Mouse (Mus musculus): ENCODE data around the gene Mt4.
"Not testable (repeated sequence)": the region's sequence is repeated elsewhere in the genome, so short reads cannot be mapped to it uniquely, and the experiment has no call there.

Gene Mt4

DNA sequence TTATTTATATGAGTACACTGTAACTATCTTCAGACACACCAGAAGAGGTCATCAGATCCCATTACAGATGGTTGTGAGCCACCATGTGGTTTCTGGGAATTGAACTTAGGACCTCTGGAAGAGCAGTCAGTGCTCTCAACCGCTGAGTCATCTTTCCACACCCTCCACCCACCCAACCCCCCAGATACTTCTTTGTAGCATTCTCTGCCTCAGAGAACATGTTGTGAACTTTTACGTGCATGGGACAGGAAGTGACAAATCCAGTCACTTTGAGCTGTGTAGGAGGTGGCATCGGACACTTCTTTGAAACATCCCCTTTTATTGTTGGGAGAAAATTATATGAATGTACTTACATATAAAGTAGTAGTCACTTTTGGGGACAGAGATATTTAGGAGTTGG, 2.4 kb upstream of the Mt4 start:
- not testable (repeated sequence) for DNase-seq (ENCODE audit: low spot score in 2 of 2)

DNA sequence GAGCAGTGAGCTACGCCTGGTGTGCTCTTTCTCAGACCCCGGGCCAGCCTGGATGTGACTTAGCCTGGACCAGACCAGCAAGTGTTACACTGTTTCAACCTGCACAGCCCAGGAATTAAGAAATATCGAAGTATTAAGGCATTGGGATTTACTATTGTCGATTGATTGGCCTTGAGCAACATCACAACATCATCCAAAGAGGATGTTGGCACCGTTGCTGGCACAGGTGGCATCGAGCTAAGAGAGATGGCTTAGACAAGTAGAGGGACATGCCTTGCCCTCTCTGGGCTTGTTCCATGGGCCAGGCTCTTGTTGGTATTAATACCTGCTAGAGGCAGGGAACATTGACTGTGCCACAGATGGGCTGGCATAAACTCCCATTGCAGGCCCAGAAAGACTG, 1.4 kb upstream of the Mt4 start:
- DNase-seq (ENCODE audit: low spot score in 2 of 2) = no peak

DNA sequence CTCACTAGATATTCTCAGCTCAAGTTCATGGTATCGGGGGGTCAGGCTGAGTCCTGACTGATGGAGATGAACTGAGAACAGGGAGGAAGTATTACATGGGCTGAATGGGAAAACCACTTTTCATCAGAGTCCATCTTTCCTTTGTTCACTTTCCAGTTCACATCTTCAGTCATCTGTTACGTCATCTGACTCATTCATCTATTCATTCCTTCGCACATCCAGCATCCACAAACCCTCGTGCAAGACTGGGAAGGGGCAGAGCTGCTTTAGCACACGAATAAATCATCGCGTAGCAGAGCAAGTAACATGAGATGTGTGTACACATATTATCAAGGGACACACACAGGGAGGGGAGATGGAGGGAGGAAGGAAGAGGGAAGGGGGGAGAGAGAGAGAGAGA, 805 bp upstream of the Mt4 start:
- no peak for DNase-seq (ENCODE audit: low spot score in 2 of 2)

DNA sequence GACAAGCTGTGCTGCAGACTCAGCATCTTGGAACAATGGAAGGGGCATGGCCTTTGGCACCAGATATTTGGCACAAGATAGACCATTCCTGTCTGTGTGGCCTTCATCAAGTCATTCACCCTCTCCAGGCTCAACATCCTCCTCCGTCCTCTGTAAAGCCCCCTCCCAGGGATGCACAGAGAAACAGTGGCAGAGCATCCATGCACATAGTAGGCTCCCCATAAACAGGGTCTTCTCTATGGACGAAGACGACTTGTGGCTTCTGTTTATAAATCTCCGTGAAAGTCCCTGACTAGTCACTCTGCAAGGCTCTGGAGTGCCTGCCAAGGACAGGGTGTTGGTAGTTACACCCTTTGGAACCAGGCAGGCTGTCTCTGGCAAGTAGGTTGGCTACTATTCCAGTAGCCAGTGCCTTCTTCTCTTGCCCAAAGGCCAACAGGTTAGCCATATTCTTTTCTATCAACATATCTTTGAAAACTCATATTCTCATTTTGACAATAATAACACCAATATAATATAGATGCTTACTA, 3.3 kb downstream of the Mt4 start:
- no peak for DNase-seq (ENCODE audit: low spot score in 2 of 2)

DNA sequence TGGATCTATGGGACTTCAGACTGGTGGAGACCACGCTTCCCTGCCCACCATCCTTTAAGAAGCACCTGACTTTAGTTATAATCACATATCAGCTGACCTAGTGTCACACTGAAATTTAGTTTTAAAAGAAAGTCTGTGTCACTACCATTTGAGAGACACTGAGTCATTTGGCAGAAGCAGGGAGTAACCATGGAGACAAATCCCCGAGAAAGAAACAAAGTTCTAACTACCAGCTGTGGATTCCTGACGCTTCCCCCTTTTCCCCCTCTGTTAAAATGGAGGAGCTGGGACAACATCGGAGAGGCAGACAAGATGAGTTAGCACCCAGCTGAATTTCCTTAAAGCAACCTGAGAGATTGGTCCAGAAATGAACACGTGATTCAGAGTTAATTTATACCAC, 11.2 kb downstream of the Mt4 start:
- DNase-seq (ENCODE audit: low spot score in 2 of 2) = no peak

DNA sequence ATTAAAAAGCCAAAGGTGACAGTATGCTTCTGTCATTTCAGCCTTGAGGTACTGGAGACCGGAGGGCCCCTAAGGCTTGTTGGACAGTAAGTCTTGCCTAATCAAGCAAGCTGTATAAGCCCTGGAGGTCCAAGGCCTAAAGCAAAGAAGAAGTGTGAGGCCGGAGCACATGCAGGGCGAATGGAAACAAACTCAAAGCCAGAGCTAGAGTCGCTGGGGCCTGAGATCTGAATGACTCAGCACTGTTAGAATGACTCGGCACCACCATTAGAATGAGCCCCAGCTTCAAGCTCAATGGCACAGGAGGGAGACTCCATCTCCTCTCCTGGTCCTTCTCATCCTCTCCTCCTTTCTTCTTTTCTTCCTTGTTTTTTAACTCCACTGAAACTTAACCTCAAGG, 13.9 kb downstream of the Mt4 start:
- no peak for DNase-seq (ENCODE audit: low spot score in 2 of 2)

DNA sequence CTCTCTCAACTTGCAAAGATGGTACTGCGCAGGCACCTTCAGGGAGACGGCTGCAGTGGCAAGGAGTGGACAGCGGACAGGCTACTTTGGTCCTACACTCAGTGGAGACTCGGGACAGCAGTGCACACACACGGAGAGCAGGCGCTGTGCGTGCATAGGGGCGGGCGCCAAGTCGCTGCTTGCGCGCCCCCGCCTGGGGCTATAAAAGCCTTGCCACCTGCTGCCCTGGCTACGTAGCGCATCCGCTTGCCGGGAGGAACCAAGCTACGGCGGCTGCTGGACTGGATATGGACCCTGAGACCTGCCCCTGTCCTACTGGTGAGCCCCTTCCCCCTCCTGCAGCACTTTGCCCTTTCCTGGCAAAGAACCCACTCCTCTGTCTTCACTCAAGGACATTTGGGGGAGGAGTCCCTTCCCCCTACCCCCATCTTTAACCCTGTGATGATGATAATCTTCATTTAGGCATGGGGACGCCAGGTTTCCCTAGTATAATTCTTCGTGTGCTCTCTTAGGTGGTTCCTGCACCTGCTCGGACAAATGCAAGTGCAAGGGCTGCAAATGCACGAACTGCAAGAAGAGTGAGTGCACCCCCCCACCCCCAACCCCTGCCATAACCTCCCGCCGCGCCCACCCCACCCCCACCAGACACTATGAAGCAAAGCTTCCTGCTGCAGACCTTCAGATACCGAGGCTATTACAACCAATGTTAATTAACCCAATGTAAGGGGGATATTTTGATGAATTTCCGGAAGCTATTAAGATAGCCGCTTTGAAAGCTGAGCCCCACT, 15.7 kb downstream of the Mt4 start, which contains the start of gene Mt3:
TSS of gene Mt3 (plus strand) at position 95 of the 788 bp plus-strand sequence.
- DNase-seq (ENCODE audit: low spot score in 2 of 2) = no peak

DNA sequence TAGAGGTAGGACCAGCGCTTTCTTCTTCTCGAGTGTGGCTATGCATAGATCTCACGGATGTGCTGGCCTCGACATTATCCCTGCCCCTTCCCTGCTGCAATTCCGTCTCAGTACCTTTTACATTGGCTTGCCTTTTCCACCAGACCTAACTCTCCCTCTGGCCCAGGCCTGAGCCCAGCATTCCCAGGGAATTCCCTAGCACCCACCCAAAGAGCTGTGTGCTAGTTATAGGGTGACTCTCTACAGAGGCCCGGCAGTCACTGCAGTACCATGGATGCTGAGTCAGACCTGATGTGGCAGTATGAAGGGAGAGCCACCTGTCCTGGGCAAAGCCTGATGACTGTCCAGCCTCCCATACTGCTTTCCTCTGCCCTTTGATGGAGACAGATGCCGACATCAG, 16.5 kb downstream of the Mt4 start:
- no peak for DNase-seq (ENCODE audit: low spot score in 2 of 2)

DNA sequence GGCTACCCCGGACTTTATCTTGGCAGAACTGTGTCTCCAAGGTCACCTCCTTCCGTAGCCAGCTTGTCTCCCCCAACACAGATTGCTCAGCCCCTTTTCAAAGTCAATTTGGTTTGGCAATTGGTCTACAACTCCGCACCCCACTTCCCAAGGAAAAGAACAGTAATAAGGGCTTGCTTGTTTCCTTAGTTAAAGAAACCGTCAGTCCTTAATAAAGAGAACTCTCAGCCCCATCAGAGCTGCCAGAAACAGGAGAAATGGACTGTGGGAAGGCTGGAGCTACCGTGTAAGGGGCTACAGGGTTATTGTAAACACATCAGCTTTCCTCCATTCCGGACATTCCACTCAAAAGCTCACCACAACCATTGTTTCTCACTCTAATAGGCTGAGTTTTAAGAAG, 17.5 kb downstream of the Mt4 start:
- no peak for DNase-seq (ENCODE audit: low spot score in 2 of 2)

DNA sequence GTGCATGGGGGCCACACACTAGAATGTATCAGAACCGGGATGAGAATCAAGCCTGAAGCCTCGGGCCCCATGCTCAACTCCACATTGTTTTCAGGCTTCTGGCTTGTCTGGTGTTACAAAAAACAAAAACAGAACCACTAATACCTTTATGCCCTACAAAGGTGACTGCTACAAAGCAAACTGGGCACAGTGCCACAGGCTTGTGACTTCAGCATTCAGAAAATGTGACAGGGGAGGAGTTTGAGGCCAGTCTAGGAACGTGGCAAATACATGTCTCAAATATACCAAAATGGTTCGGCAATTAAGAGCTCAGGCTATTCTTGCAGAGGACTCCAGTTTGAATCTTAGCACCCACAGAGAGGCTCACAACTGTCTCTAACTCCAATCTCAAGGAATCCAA, 19.1 kb downstream of the Mt4 start:
- DNase-seq (ENCODE audit: low spot score in 2 of 2) = no peak

DNA sequence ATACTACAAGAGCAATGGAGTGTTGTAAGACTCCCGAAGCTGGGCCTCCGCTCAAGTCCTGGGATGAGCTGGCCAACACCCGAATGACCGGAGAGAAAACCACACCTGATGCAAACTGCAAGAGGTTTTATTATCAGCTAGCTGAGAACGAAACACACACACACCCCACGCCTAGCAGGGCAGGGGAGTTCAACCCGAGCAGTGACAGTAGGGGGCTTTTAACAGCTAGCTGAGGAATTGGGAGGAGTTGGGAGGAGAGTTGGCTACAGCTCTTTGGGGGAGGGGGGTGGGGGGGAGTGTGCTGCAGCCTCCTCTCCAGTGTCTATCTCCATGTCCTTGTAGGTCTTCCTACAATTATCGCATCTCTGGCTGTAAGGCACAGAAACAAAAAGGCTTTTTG, 28.8 kb downstream of the Mt4 start:
- not testable (repeated sequence) for DNase-seq (ENCODE audit: low spot score in 2 of 2)

DNA sequence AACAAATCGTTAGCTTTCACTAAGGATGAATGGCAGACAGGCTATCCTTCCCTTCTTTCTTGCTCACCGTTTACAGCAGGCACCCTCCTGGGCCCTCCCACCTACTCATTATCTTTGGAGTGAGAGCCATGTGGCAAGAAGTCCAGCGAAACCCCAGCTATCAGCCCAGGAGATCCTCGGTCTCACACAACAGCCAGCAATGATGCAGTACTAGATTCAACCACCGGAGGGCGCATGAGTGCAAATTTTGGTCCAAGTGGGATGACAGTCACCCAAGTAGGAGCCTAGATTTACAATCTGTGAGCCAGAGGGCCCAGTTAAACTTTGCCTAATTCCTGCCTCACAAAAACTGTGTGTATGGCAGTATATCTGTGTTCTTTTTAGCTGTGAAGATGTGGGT, 30.2 kb downstream of the Mt4 start:
- peak; percentile 84 to 96 for DNase-seq (ENCODE audit: low spot score in 2 of 2)

DNA sequence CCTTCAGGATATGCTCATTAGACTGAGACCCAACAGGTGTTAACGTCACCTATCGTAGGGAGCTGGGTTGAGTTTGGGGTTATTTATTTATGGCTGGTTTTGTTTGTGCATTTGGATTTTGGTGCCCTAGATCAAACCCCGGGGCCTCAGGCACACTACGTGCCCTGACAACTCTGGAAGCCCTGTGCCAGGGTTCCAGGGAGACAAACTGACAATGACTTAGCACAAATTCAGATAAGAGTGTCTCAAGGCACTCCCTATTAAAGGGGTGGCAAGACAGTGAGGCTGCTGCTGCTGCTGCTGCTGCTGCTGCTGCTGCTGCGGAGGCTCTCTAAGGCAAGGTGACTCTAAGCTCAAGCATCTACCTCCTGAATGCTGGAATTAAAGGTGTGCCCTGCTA, 32.5 kb downstream of the Mt4 start:
- DNase-seq (ENCODE audit: low spot score in 2 of 2) = no peak

DNA sequence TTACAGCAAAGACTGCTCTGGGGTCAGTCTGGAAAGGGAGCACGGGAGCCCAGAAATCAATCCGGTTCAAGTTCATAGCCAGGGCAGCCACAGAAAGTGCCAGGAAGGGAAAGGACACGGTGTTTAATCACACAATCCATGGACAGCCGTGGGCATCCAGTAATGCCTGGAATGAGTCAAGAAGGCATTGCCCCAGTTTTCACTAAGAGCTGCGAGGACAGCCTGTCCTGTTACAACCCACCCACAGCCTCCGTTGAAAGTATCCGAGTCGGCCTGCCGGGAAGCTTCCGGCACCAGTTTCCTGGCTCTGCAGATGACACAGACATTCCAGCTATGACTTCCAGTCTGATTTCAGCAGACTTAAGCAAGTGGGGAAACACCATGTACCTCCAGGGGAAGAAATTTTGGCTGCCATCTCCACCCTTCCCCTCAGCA, 34.3 kb downstream of the Mt4 start:
- no peak for DNase-seq (ENCODE audit: low spot score in 2 of 2)

DNA sequence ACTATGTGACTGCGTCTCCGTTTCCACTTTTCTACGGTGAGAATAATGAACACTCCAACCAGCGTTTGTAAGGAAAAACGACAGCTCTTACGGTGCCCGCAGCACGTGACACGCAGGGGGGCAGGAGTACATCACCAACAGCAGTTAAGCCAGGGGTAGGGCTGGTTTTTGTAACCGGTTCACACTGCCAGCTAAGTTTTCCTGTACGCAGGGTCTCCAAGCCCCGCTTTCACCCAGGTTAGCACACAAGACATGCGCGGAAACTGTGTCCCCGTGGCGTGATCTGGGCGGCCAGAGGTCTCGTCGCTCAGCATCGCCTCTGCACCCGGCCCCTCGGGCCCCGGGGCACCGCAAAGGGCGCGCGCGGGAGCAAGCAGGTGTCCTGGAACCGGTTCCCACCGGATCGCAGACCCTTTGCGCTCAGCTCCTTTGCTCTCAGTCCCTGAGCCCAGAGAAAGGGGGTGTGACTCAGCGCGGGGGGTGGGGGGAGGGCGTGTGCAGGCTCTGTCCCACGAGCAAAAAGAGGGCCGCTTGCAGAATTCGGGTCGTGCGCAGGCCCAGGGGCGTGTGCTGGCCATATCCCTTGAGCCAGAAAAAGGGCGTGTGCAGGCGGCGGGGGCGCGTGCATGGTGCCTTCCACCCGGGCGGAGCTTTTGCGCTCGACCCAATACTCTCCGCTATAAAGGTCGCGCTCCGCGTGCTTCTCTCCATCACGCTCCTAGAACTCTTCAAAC, 35.2 kb downstream of the Mt4 start, which contains the start of gene Mt2:
TSS of gene Mt2 (plus strand) at position 590 of the 734 bp plus-strand sequence.
- DNase-seq (ENCODE audit: low spot score in 2 of 2) = peak; percentile 69 to 83

DNA sequence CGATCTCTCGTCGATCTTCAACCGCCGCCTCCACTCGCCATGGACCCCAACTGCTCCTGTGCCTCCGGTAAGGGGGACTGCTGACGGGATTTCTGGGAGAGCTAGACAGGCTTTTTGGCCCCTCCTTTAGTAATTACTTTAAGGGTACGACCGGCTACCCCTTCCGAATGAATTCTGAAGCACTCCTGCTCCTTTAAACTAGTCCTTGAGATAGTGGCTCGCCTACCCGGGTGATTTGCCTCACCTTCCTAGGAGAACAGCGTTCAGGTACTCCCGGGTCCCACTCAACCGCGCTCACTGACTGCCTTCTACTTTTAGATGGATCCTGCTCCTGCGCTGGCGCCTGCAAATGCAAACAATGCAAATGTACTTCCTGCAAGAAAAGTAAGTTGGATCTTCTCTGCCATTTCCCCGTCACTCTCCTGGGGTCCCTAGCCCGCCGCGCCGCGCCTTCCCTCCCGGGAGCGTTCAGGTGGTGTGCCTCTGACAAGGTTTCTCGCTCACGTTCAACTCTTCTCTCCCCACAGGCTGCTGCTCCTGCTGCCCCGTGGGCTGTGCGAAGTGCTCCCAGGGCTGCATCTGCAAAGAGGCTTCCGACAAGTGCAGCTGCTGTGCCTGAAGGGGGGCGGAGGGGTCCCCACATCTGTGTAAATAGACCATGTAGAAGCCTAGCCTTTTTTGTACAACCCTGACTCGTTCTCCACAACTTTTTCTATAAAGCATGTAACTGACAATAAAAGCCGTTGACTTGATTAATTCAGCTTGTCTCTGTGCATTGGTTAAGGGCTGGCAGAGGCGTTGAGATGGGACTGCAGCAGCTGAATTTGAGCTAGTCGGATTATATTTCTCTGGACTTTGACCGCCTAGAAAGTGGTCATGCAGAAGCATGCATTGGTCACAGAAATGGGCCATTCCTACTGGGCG, 36.1 kb downstream of the Mt4 start:
- peak in 1 of 2 experiments; percentile 45 for DNase-seq (ENCODE audit: low spot score in 2 of 2)

DNA sequence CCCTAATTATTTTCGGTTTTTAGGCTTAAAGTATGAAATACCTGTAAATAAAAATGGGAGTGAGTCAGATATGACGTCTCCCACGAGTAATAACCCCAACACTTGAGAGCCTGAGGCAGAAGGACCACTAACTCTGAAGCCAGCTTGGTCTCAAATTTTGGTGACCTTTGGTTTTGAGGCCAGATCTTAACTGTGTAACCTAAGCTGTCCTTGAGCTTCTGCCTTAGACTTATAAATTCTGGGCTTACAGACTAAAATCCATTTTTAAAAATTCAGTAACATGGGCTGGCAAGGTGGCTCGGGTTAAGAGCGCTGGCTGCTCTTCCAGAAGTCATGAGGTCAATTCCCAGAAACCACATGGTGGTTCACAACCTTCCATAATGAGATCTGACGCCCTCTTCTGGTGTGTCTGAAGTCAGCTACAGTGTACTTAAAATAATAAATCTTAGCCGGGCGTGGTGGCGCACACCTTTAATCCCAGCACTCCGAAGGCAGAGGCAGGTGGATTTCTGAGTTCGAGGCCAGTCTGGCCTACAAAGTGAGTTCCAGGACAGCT, 36.9 kb downstream of the Mt4 start:
- DNase-seq (ENCODE audit: low spot score in 2 of 2) = no peak

DNA sequence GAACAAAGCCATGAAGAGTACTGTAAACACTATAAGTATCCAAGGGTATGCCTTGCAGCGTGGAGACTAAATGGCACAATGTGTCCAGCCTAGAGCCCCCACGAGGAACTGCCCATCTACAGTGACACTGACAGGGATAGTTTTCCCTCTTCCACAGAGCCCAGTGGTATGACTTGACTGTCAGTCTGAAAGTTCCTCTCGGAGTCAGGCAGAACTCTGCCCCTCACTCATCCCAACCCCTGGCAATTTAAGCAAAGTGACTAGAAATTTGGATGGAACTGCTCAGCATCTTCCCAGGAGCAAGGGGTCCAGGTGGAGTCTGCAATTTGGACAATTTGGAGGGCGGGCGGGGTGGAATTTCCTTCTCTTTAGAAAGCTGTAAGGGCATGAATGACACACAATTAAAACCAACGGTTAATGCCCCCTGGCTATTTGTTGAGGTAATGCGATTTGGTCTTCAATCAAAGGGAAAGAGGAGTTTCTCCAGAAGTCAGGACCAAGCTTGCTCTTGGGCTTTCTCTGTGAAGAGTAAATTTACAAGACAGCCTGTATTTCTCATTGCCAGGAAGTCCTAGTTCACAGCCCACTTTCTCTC, 37.7 kb downstream of the Mt4 start:
- DNase-seq (ENCODE audit: low spot score in 2 of 2) = no peak

DNA sequence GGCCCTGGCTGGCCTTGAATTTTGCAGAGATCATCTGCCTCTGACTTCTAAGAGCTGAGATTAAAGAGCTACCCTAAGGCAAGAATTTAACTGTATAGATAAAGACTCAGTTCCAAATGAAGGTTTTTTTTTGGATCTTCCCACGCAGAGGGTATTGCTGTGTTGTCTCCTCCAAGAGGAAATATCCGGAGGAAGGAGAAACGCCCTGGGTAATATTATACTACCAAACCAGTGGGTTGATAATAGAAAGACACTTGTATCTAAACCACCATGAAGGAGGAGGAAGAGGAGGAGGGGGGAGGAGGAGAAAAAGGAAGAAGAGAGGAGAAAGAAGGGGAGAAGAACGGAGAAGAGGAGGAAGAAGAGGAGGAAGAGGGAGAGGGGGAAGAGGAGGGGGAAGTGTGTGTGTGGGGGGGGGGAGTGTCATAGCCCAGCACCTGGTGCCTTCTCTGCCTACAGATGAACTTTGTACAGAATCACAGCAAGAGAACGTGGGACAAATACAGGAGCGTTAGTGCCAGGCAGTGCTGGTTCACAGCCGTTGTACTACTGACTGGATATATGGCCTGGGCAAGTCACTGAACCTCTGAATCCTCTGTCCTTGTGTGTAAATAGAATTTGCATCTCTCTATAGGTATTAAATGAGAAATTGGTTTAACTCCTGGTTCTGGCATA, 40.9 kb downstream of the Mt4 start:
- no peak for DNase-seq (ENCODE audit: low spot score in 2 of 2)
